ENCODE assay signal across 19 mouse cellular contexts in genomic region chr8:128166097-128166496, GRCm38 (mm10).
A peak's percentile ranks its signal among the peaks of the same experiment; 100 is the strongest.
DNase-seq lines count a peak whose midpoint lies in the region; ATAC-seq and TF ChIP-seq lines count a peak whose summit lies in the region.
"Had no signal": no experiment of that assay in that cellular context is flagged by ENCODE, and none has a peak within 500 bp of the region (broad histone marks: within the 10 kb centered on the region; RNA-seq: fewer than 3 reads in every experiment).

No protein-coding gene starts in this region.

- peak; percentile 10 for DNase-seq in limb, embryonic 11.5 days (ENCODE audit: low spot score)
- DNase-seq in limb, embryonic 10.5 days (ENCODE audit: low spot score), result no peak
- DNase-seq in CH12.LX (ENCODE audit: extremely low read depth), result peak; percentile 36
- peak; percentile 35 to 60 for DNase-seq in monocyte, adult 2 months (ENCODE audit: low read depth in 1 of 2, low spot score in 2 of 2)
- no peak for DNase-seq in kidney, postnatal 4 days
- no peak for DNase-seq in right cerebral cortex, adult 18-20 months
- DNase-seq: adrenal gland, adult 2 months; cerebellum, adult 9-11 months; embryo, embryonic 11 days; kidney, postnatal 36 days; lung, adult 2 months; thymus, postnatal 4 days had no signal

- TF ChIP-seq CTCF in CH12.LX (conservative IDR thresholded peaks at IDR 0.05 in 1 of 2, IDR thresholded peaks at IDR 0.05 in 1 of 2; ENCODE audit: low read depth in 2 of 2, low read length in 2 of 2), result no peak

- H3K9ac ChIP-seq in heart, embryonic 13.5 days, result no peak overlapping the region
- H3K9ac ChIP-seq in heart, embryonic 12.5 days, result no peak overlapping the region
- no peak overlapping the region for H3K9ac ChIP-seq in limb, embryonic 11.5 days (ENCODE audit: low read length)
- no peak overlapping the region for H3K9ac ChIP-seq in CH12.LX (ENCODE audit: insufficient read depth, low read depth)
- H3K9ac ChIP-seq: forebrain, embryonic 13.5 days; hindbrain, embryonic 14.5 days; limb, embryonic 15.5 days had no signal

- no peak for TF ChIP-seq POLR2A in CH12.LX (IDR thresholded peaks at IDR 0.05; ENCODE audit: low read depth, low read length)

- H3K4me1 ChIP-seq in heart, embryonic 13.5 days, result peaks cover 14% of the 10 kb centered on the region
- peaks cover 7% of the 10 kb centered on the region; the same call in 1 of the 2 replicates for H3K4me1 ChIP-seq in heart, embryonic 12.5 days (replicated peaks)
- no peaks in the 10 kb centered on the region for H3K4me1 ChIP-seq in limb, embryonic 11.5 days (ENCODE audit: control insufficient read depth, insufficient read depth, low read length)
- peaks cover 10% of the 10 kb centered on the region; the same call in 1 of the 2 replicates for H3K4me1 ChIP-seq in limb, embryonic 10.5 days
- peaks cover 6 to 30% of the 10 kb centered on the region in 2 experiments for H3K4me1 ChIP-seq in CH12.LX (ENCODE audit: control insufficient read depth in 1 of 2, insufficient read depth in 2 of 2)
- H3K4me1 ChIP-seq: forebrain, embryonic 13.5 days; limb, embryonic 15.5 days had no signal

- TF ChIP-seq EP300 in CH12.LX (IDR thresholded peaks at IDR 0.05; ENCODE audit: low read length), result peak; percentile 84

- no peaks in the 10 kb centered on the region for H3K27me3 ChIP-seq in heart, embryonic 13.5 days (replicated peaks)
- no peaks in the 10 kb centered on the region for H3K27me3 ChIP-seq in heart, embryonic 12.5 days (replicated peaks)
- H3K27me3 ChIP-seq in limb, embryonic 11.5 days (ENCODE audit: control insufficient read depth, insufficient read depth, low read length), result no peaks in the 10 kb centered on the region
- no peaks in the 10 kb centered on the region for H3K27me3 ChIP-seq in limb, embryonic 10.5 days (ENCODE audit: low read depth, poor library complexity, severe bottlenecking)
- no peaks in the 10 kb centered on the region for H3K27me3 ChIP-seq in CH12.LX (replicated peaks)
- H3K27me3 ChIP-seq: forebrain, embryonic 13.5 days; limb, embryonic 15.5 days had no signal

- dilution Hi-C loops in CH12.LX (cut with MboI; ENCODE audit: extremely low pct_ligation_motif_present, extremely low pct_unique_long_range_greater_than_20kb, low sequenced_read_pairs), result no loop called here

- in situ Hi-C loops in CH12.LX (cut with MboI; ENCODE audit: low pct_ligation_motif_present, low pct_unique_long_range_greater_than_20kb, low sequenced_read_pairs), result no loop called here

- no peaks in the 10 kb centered on the region for H3K36me3 ChIP-seq in heart, embryonic 13.5 days
- H3K36me3 ChIP-seq in heart, embryonic 12.5 days, result no peaks in the 10 kb centered on the region
- no peaks in the 10 kb centered on the region for H3K36me3 ChIP-seq in limb, embryonic 11.5 days (ENCODE audit: control insufficient read depth, insufficient read depth, low read length)
- H3K36me3 ChIP-seq in limb, embryonic 10.5 days, result no peaks in the 10 kb centered on the region
- H3K36me3 ChIP-seq in CH12.LX (replicated peaks in 1 of 2; ENCODE audit: control insufficient read depth in 1 of 2, insufficient read depth in 1 of 2, low read length in 1 of 2), result no peaks in the 10 kb centered on the region
- H3K36me3 ChIP-seq: G1E; limb, embryonic 15.5 days had no signal

- no peak for TF ChIP-seq RAD21 in CH12.LX (IDR thresholded peaks at IDR 0.05; ENCODE audit: low read depth, low read length)

- H3K4me2 ChIP-seq in heart, embryonic 13.5 days, result 0 out of 2 replicates have a peak overlapping the region, but pooled peaks have one; percentile 1
- H3K4me2 ChIP-seq in heart, embryonic 12.5 days, result no peak overlapping the region
- H3K4me2 ChIP-seq in limb, embryonic 11.5 days (ENCODE audit: low read depth, severe bottlenecking), result no peak overlapping the region
- no peak overlapping the region for H3K4me2 ChIP-seq in CH12.LX (ENCODE audit: insufficient read depth, low read depth, poor library complexity, severe bottlenecking)
- H3K4me2 ChIP-seq: forebrain, embryonic 13.5 days; hindbrain, embryonic 14.5 days; limb, embryonic 15.5 days had no signal

- no peak overlapping the region; the same call in 1 of the 2 replicates for H3K27ac ChIP-seq in heart, embryonic 13.5 days (replicated peaks)
- H3K27ac ChIP-seq in heart, embryonic 12.5 days (ENCODE audit: poor library complexity, severe bottlenecking), result no peak overlapping the region
- H3K27ac ChIP-seq in limb, embryonic 11.5 days (replicated peaks; ENCODE audit: low read depth, low read length), result no peak overlapping the region
- H3K27ac ChIP-seq in limb, embryonic 10.5 days, result no peak overlapping the region
- no peak overlapping the region for H3K27ac ChIP-seq in CH12.LX (ENCODE audit: insufficient read depth, low read depth)
- H3K27ac ChIP-seq: forebrain, embryonic 13.5 days; hindbrain, embryonic 14.5 days; limb, embryonic 15.5 days had no signal

- no peak overlapping the region for H3K4me3 ChIP-seq in heart, embryonic 13.5 days
- H3K4me3 ChIP-seq in heart, embryonic 12.5 days, result no peak overlapping the region
- H3K4me3 ChIP-seq in limb, embryonic 11.5 days (ENCODE audit: low read depth, low read length), result no peak overlapping the region
- no peak overlapping the region for H3K4me3 ChIP-seq in limb, embryonic 10.5 days
- no peak overlapping the region for H3K4me3 ChIP-seq in CH12.LX (replicated peaks in 1 of 3; ENCODE audit: low read depth in 2 of 3, low read length in 2 of 3, poor library complexity in 1 of 3)
- H3K4me3 ChIP-seq: forebrain, embryonic 13.5 days; limb, embryonic 15.5 days had no signal

- ATAC-seq in heart, embryonic 13.5 days (ENCODE audit: extremely low read depth, insufficient number of reproducible peaks, low FRiP score, low TSS enrichment), result no peak
- no peak for ATAC-seq in heart, embryonic 12.5 days (ENCODE audit: insufficient number of reproducible peaks, low FRiP score)
- ATAC-seq in limb, embryonic 11.5 days (ENCODE audit: insufficient number of reproducible peaks, low FRiP score, low TSS enrichment, low read depth), result no peak
- ATAC-seq: forebrain, embryonic 13.5 days; intestine, postnatal 0 days had no signal

- H3K79me2 ChIP-seq in CH12.LX (replicated peaks; ENCODE audit: control insufficient read depth, extremely low read depth, insufficient read depth, poor library complexity, severe bottlenecking), result no peaks in the 10 kb centered on the region

- 48% methylated on average over 4 of the region's 4 CpGs for WGBS in heart, embryonic 13.5 days
- 60% methylated on average over 4 of the region's 4 CpGs for WGBS in heart, embryonic 12.5 days
- WGBS in limb, embryonic 11.5 days, result 88% methylated on average over 4 of the region's 4 CpGs
- WGBS in limb, embryonic 10.5 days, result 90% methylated on average over 4 of the region's 4 CpGs

- no peaks in the 10 kb centered on the region for H3K9me3 ChIP-seq in heart, embryonic 13.5 days
- no peaks in the 10 kb centered on the region for H3K9me3 ChIP-seq in heart, embryonic 12.5 days (replicated peaks)
- no peaks in the 10 kb centered on the region for H3K9me3 ChIP-seq in limb, embryonic 11.5 days (ENCODE audit: control insufficient read depth, low read length)
- H3K9me3 ChIP-seq in limb, embryonic 10.5 days (replicated peaks), result no peaks in the 10 kb centered on the region
- H3K9me3 ChIP-seq in CH12.LX (replicated peaks; ENCODE audit: low read length), result no peaks in the 10 kb centered on the region
- H3K9me3 ChIP-seq: forebrain, embryonic 13.5 days; limb, embryonic 15.5 days had no signal

TF ChIP-seq in CH12.LX, 34 proteins besides CTCF, POLR2A, EP300 and RAD21:
- TF ChIP-seq ETS1 (conservative IDR thresholded peaks at IDR 0.05; ENCODE audit: low read depth, low read length) (peak; percentile 51; the same call in 1 of the 2 replicates), MYC (IDR thresholded peaks at IDR 0.05; ENCODE audit: low read depth, low read length) (no peak), SIN3A (IDR thresholded peaks at IDR 0.05; ENCODE audit: low read length) (no peak), IRF4 (IDR thresholded peaks at IDR 0.05; ENCODE audit: low read depth, low read length) (0 out of 2 replicates have a peak, but pooled peaks have one; percentile 34), BHLHE40 (IDR thresholded peaks at IDR 0.05; ENCODE audit: low read depth, low read length) (peak; percentile 48), MAFK (IDR thresholded peaks at IDR 0.05; ENCODE audit: insufficient replicate concordance, low read length) (0 out of 2 replicates have a peak, but pooled peaks have one; percentile 24), MEF2A (IDR thresholded peaks at IDR 0.05; ENCODE audit: borderline replicate concordance, low read depth, low read length) (peak; percentile 69)

Comparison
In these comparisons a context has a peak if more than half of its experiments do, and no peak if none do; other contexts are left out.
1. DNase-seq: peak in limb, embryonic 11.5 days (single experiment), CH12.LX (single experiment) and monocyte, adult 2 months (2 of 2); none in limb, embryonic 10.5 days (single experiment), kidney, postnatal 4 days (0 of 2) and right cerebral cortex, adult 18-20 months (single experiment).